1 mouse cellular context compared by ENCODE assay signal in the genomic region with DNA sequence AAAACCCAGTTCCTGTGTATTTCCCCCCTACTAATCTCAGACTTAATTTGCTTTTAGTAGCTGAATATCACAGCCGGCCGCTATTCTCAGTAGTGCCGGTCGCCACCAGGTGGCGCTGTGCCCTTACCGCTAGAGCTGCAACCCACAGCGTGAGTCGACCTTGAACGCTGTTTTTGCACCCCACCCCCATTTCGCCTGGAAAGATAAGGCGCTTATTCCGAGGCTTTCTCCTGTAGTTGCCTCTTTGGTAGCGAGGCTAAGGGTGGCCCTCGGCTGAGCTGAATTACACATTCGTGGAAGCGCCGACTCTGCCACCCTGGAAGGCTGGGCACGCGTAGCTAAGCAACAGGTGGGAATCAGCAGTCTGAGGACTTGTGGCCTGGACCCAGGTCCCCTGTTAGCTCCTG.
TF ChIP-seq lines count a peak whose summit lies in the region.

No protein-coding gene starts in this region.

TF ChIP-seq in C2C12, 6 proteins besides CTCF, POLR2A, EP300 and RAD21:
- TF ChIP-seq MYOG (IDR thresholded peaks at IDR 0.05; ENCODE audit: control insufficient read depth, extremely low read depth, insufficient read length) (no peak), CEBPB (IDR thresholded peaks at IDR 0.05; ENCODE audit: low read depth) (no peak), MYOD1 (IDR thresholded peaks at IDR 0.05; ENCODE audit: control insufficient read depth, insufficient read length, low read depth) (no peak), FOSL1 (IDR thresholded peaks at IDR 0.05; ENCODE audit: insufficient read depth, low read length, poor library complexity, severe bottlenecking) (no peak), USF1 (IDR thresholded peaks at IDR 0.05; ENCODE audit: low read depth) (no peak), MAX (IDR thresholded peaks at IDR 0.05) (no peak)
